Mouse (Mus musculus) limb, embryonic 12.5 days (tissue): ENCODE data around the gene Plscr3. TPM values are rescaled to one million over a fixed set of nuclear protein-coding genes. Genes with fewer than 3 reads are reported as not detected.
"Not testable (repeated sequence)": the region's sequence is repeated elsewhere in the genome, so short reads cannot be mapped to it uniquely, and the experiment has no call there.

Experiments
- ATAC-seq: fragments of 200-750 bp; cut with Nextera tagmentation; 2 replicates; pipeline ENCODE4 v1.8.0; 2017; ENCODE audit warnings: low read depth, moderate TSS enrichment; ENCODE audit not compliant: insufficient number of reproducible peaks, insufficient read depth, low FRiP score, low TSS enrichment
- H3K27ac ChIP-seq: fragments of 300-500 bp; sonication (generic); 2 replicates; pipeline ENCODE4 v1.5.1; 2016; ENCODE audit warnings: mild to moderate bottlenecking, moderate library complexity
- H3K27me3 ChIP-seq: fragments of 300-500 bp; sonication (generic); 2 replicates; pipeline ENCODE4 v1.6.1; 2016; ENCODE audit warnings: mild to moderate bottlenecking, moderate library complexity
- H3K36me3 ChIP-seq: fragments of 300-500 bp; sonication (generic); 2 replicates; pipeline ENCODE4 v1.6.1; 2016; ENCODE audit warnings: mild to moderate bottlenecking, moderate library complexity
- H3K4me1 ChIP-seq: fragments of 300-500 bp; sonication (generic); replicated peaks from 2 replicates; pipeline ENCODE4 v1.6.1; 2016
- H3K4me2 ChIP-seq: fragments of 300-500 bp; sonication (generic); 2 replicates; pipeline ENCODE4 v1.6.1; 2016; ENCODE audit warnings: mild to moderate bottlenecking, moderate library complexity
- H3K4me3 ChIP-seq: fragments of 300-500 bp; sonication (generic); replicated peaks from 2 replicates; pipeline ENCODE4 v1.5.1; 2016; ENCODE audit warnings: mild to moderate bottlenecking
- H3K9ac ChIP-seq: fragments of 300-500 bp; sonication (generic); replicated peaks from 2 replicates; pipeline ENCODE4 v1.6.1; 2016; ENCODE audit warnings: mild to moderate bottlenecking, moderate library complexity
- H3K9me3 ChIP-seq: fragments of 300-500 bp; sonication (generic); 2 replicates; pipeline ENCODE4 v1.6.1; 2016; ENCODE audit warnings: mild to moderate bottlenecking, moderate library complexity
- WGBS: fragments of 180-500 bp; shearing (Covaris S2); methylation state at CpG from one replicate; pipeline ENCODE4 v1.1.7; 2016; 5-methylcytosine and 5-hydroxymethylcytosine counted together
- polyA plus RNA-seq: library from polyadenylated mRNA; unstranded; fragments of >200 nt; fragmentation: Nextera tagmentation; extraction: Ambion mirVana; gene quantifications from 2 replicates; pipeline ENCODE4 v1.2.1, GENCODE M21; 2016

Plscr3 gene
- polyA plus RNA-seq, 1 experiment from 2014 or later, result 111 TPM

DNA sequence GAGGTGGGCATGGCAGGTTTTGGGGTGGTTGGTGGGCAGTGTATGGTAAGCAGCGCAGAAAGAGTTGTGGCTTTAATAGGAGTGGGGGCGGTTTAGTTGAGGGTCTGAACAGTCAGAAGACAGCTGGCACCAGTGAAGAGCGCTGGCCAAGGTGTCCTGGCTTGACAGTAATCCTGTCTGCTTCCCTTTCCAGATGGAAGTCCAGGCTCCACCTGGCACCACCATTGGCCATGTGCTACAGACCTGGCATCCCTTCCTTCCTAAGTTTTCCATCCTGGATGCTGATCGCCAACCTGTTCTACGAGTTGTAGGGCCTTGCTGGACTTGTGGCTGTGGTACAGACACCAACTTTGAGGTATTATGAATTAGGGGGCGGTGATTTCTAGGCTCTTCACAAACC is 1.8 kb downstream of the Plscr3 start:
- Histone ChIP-seq H3K36me3 (peaks cover 49% of the 10 kb centered on the region), H3K27me3 (no peaks in the 10 kb centered on the region), H3K4me3 (peak overlapping the region; percentile 72), H3K4me1 (peaks cover 28% of the 10 kb centered on the region), H3K27ac (no peak overlapping the region), H3K4me2 (peak overlapping the region; percentile 90), H3K9ac (0 out of 2 replicates have a peak overlapping the region, but pooled peaks have one; percentile 81), H3K9me3 (no peaks in the 10 kb centered on the region)
- 95% methylated on average over 6 of the region's 6 CpGs for WGBS
- ATAC-seq, result no peak

DNA sequence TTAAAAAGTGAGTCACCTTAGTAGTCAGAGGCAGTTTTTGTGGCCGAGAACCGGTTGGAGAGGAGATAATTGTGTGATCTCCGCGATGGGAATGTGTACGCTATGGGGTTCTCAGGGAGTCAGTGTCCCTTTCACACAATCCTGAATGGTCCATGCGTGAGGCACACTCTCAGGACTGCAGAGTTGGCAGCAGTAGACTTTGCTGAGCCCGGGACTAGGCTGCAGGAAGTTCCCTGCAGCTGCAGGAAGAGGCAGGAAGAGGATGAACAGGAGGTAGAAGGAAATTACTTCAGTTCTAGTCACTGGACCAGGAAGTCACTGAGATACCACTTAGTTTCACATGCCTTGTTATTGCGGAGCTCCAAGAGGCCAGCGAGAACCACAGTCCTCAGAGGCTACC is 3.0 kb downstream of the Plscr3 start:
- Histone ChIP-seq H3K27me3 (no peaks in the 10 kb centered on the region), H3K27ac (no peak overlapping the region), H3K4me1 (peaks cover 28% of the 10 kb centered on the region), H3K4me2 (no peak overlapping the region), H3K9me3 (no peaks in the 10 kb centered on the region), H3K36me3 (peaks cover 49% of the 10 kb centered on the region), H3K9ac (no peak overlapping the region), H3K4me3 (0 out of 2 replicates have a peak overlapping the region, but pooled peaks have one; percentile 2)
- ATAC-seq, result no peak
- 91% methylated on average over 9 of the region's 9 CpGs for WGBS

DNA sequence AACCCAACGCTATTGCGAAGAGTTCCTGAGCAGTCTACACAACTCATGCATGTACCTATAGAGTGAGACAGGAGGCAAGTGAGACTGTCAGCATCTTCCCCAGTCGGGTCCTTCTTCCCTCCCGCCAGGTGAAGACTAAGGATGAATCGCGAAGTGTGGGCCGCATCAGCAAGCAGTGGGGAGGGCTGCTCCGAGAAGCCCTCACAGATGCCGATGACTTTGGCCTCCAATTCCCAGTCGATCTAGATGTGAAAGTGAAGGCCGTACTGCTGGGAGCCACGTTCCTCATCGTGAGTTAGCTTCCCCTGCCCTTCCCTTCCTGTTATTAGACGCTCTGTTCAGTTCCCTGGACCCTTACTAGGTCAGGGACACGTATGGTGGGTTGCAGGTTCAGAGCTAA is 3.7 kb downstream of the Plscr3 start:
- H3K27me3 ChIP-seq, result no peaks in the 10 kb centered on the region
- no peak for ATAC-seq
- H3K4me2 ChIP-seq, result no peak overlapping the region
- no peak overlapping the region; the same call in 1 of the 2 replicates for H3K9ac ChIP-seq
- H3K4me1 ChIP-seq, result peaks cover 28% of the 10 kb centered on the region
- H3K9me3 ChIP-seq, result no peaks in the 10 kb centered on the region
- 92% methylated on average over 15 of the region's 15 CpGs for WGBS
- no peak overlapping the region for H3K27ac ChIP-seq
- no peak overlapping the region for H3K4me3 ChIP-seq
- peaks cover 49% of the 10 kb centered on the region for H3K36me3 ChIP-seq

DNA sequence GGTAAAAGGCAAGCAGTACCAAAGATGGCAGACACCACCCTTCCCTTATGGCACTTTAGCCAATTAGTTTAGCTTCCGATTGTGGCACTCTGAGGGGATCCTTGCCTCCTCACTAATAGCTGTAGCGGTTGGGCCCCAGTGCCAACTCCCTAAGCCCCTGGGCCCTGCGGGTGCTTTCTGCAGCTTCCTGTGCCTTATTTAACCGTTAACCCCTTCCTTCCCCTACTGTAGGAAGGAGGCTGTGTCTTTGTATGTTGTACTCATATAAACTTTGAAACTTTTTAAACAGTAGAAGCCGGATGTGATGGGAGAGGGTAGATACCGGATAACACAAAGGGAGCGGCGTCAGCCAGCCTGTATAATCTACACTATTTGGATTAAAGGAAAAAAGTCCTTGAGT is 4.6 kb downstream of the Plscr3 start:
- Histone ChIP-seq H3K4me3 (no peak overlapping the region), H3K27ac (no peak overlapping the region), H3K4me1 (peaks cover 26% of the 10 kb centered on the region), H3K4me2 (no peak overlapping the region), H3K36me3 (peaks cover 49% of the 10 kb centered on the region), H3K9ac (no peak overlapping the region), H3K27me3 (no peaks in the 10 kb centered on the region; the same call in 1 of the 2 replicates), H3K9me3 (no peaks in the 10 kb centered on the region)
- WGBS, result 77% methylated on average over 8 of the region's 8 CpGs
- no peak for ATAC-seq

DNA sequence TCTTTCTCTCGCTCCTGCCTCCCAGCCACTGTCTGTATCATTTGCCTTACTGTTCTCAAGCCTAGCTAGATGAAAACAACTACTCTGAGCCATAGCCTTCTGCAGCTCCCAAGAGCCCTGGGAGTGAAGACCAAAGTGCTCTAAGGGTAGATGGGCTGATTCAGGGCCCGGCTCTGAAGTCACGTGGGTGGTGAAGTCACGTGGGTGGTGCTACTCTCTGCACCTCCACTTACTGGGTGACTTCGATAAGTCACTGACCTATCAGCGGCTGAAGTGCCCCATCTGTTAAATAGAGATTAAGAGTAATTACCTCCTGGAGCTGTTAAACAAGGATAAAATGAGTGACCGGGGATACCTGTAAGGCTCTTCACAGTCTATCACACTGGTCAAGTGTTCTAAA is 7.8 kb downstream of the Plscr3 start:
- 60% methylated on average over 7 of the region's 7 CpGs for WGBS
- H3K4me3 ChIP-seq, result no peak overlapping the region
- H3K36me3 ChIP-seq, result peaks cover 36% of the 10 kb centered on the region
- ATAC-seq, result no peak
- no peak overlapping the region for H3K4me2 ChIP-seq
- peak overlapping the region; percentile 41; the same call in 1 of the 2 replicates for H3K27ac ChIP-seq
- H3K9ac ChIP-seq, result no peak overlapping the region
- H3K27me3 ChIP-seq, result peaks cover 25% of the 10 kb centered on the region
- H3K9me3 ChIP-seq, result no peaks in the 10 kb centered on the region
- H3K4me1 ChIP-seq, result peaks cover 14% of the 10 kb centered on the region

DNA sequence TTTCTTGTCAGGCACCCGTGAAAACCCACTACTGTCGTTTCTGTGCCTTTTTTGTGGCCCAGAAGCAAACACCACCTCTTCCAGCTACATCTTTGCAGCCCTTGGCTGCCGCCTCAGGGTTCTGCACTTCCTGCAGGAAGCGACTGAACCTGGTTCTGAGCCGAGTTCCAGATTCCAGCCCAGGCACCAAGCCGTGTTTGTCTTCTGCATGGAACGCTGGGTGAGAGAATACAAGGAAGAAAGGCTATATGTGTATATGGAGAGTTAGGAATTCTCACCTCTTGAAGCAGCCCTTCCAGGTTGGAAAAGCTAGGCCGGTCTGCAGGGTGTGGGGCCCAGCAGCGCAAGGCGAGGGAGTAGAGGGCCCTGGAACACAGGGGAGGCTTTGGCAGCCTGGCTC is 8.5 kb downstream of the Plscr3 start:
- Histone ChIP-seq H3K9me3 (no peaks in the 10 kb centered on the region), H3K27ac (peak overlapping the region; percentile 5; the same call in 1 of the 2 replicates), H3K36me3 (peaks cover 29% of the 10 kb centered on the region), H3K4me2 (no peak overlapping the region), H3K9ac (no peak overlapping the region), H3K4me3 (no peak overlapping the region), H3K4me1 (peaks cover 14% of the 10 kb centered on the region), H3K27me3 (peaks cover 32% of the 10 kb centered on the region)
- ATAC-seq, result no peak
- WGBS, result 81% methylated on average over 10 of the region's 10 CpGs

DNA sequence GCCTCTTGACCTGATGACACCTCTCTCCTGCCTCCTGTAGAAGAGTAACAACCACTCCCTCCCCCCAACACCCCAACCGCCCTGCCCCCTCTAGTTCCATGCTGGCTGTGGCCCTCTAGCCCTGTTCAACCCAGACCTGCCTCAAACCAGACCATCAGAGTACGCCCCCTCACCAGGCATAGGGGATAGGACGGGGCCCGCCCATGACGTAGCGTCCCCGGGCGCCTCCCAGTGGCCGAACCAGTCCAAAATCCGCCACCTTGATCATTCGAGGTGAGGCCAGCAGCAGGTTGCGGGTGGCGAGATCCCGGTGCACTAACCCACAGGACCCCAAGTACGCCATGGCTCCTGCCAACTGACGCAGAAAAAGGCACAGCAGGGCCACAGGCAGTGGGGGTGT is 9.2 kb downstream of the Plscr3 start:
- Histone ChIP-seq H3K4me1 (peaks cover 12% of the 10 kb centered on the region), H3K4me2 (peak overlapping the region; percentile 8; the same call in 1 of the 2 replicates), H3K27ac (no peak overlapping the region), H3K36me3 (peaks cover 22% of the 10 kb centered on the region), H3K9ac (no peak overlapping the region), H3K4me3 (peak overlapping the region; percentile 2; the same call in 1 of the 2 replicates), H3K9me3 (no peaks in the 10 kb centered on the region), H3K27me3 (peaks cover 36% of the 10 kb centered on the region)
- peak; percentile 60; the same call in 1 of the 2 replicates for ATAC-seq
- WGBS, result 17% methylated on average over 16 of the region's 16 CpGs

DNA sequence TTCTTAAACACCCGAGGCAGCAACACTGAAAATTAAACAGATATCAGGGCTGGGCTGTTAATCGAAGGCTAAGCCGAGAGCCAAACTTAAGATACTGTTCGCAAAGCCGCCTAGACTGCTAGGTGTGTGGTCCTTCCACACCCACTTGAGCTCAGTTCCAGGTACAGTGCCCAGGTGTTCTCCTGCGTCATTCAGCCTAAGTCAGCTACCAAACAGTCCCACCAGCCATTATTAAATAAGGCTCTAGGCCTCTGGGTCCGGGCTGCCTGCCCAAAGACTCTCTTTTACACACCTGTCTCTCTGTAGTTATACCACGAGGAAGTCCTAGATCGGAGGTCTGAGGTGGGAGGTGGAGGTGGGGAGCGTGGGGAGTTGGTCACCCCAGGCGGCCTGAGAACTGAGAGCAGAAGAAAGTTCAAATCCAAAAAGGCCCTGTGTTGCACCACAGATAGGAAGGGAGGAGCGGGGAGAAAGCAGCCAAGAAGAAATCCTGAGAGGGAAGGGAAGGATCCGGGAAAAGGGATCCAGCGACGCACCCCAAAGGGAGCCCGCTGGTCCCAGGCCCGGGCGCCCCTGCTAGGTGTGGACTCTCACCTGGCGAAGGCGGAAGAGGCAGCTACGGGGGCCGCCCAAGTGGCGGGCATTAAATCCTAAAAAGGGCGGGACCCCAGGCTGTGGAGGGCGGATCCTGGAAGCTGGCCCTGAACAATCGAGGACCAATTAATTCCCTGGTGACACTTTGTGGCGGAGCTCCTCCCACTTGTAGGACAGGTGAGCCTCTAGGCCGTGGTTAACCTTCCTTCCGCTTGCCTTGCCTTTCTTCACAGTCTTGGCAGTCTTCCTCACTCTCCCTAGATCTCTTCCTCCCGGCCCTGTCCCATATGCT is 12.2 kb downstream of the Plscr3 start, which contains the start of gene Tnk1:
TSS of gene Tnk1 (minus strand) at position 618 of the 886 bp plus-strand sequence.
- 17% methylated on average over 30 of the region's 30 CpGs for WGBS
- H3K4me3 ChIP-seq, result peak within 1 kb of the TSS; percentile 1; the same call in 1 of the 2 replicates
- peak within 1 kb of the TSS; percentile 15 for H3K4me2 ChIP-seq
- H3K9ac ChIP-seq, result no peak within 1 kb of the TSS
- H3K36me3 ChIP-seq, result no peaks in the 10 kb centered on the region
- H3K9me3 ChIP-seq, result no peaks in the 10 kb centered on the region
- H3K4me1 ChIP-seq, result peaks cover 7% of the 10 kb centered on the region
- no peak for ATAC-seq
- H3K27me3 ChIP-seq, result peaks cover 40% of the 10 kb centered on the region
- no peak within 1 kb of the TSS for H3K27ac ChIP-seq

DNA sequence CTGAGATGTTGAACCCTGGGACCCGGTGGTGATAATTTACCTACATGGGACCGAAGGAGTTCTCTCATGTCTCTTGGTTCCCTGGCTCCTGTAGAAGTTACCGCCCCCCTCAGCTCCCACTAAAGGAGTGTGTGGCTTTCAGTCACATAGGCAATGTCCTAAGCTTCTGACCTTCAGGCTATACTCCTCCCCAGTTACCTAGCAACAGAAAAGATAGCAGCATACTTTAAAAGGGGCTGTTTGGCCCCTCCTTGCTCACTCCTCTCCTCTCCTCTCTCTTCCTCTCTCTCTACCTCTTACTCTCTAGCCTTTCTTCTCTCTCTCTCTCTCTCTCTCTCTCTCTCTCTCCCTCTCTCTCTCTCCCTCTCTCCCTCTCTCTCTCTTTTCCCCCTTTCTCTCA is 17.6 kb downstream of the Plscr3 start:
- 81% methylated on average over 3 of the region's 3 CpGs for WGBS

DNA sequence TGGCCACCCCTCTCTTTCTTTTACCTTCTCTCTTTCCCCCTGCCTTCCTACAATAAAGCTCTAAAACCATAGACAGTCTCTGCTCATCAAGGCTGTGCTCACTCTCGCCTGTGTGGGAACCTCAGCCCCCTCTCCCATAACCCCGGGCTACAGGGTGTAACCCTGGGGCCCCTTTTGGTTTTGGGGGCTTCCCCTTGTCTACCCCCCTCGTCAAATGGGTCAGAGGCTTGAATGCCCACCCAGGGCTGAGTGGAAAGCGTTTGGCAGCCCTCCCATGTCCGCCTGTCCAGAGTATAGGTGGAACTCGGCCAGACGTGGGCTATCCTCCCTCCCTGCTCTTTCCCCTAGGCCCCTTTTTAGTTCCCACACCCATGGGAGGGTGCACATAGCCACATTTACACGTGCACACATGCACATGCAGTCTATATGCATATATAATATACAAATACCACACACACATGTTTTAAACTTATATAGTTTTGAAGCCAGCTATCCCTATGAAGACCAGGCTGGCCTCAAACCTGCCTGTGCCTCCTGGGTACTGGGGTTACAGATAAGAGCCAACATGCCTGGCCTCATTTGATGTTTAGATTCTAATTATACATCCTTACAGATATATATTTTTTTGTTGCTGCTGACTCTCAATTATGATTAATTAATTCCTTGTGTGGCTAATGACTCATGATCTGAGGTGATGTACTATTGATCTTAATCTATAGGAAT is 18.1 kb downstream of the Plscr3 start:
- WGBS, result 61% methylated on average over 8 of the region's 8 CpGs
- H3K27ac ChIP-seq, result no peak overlapping the region
- no peak overlapping the region for H3K4me2 ChIP-seq
- no peaks in the 10 kb centered on the region for H3K9me3 ChIP-seq
- no peak overlapping the region for H3K4me3 ChIP-seq
- ATAC-seq, result no peak
- no peaks in the 10 kb centered on the region for H3K36me3 ChIP-seq
- H3K4me1 ChIP-seq, result no peaks in the 10 kb centered on the region
- peaks cover 19% of the 10 kb centered on the region for H3K27me3 ChIP-seq
- H3K9ac ChIP-seq, result no peak overlapping the region

More for the DNA sequence above, 17.6 kb downstream of the Plscr3 start:
- not testable (repeated sequence) for H3K36me3 ChIP-seq, H3K4me3 ChIP-seq, H3K27ac ChIP-seq, ATAC-seq, H3K9me3 ChIP-seq, H3K4me2 ChIP-seq, H3K4me1 ChIP-seq, H3K9ac ChIP-seq
- peaks cover 24% of the 10 kb centered on the region for H3K27me3 ChIP-seq

DNA sequence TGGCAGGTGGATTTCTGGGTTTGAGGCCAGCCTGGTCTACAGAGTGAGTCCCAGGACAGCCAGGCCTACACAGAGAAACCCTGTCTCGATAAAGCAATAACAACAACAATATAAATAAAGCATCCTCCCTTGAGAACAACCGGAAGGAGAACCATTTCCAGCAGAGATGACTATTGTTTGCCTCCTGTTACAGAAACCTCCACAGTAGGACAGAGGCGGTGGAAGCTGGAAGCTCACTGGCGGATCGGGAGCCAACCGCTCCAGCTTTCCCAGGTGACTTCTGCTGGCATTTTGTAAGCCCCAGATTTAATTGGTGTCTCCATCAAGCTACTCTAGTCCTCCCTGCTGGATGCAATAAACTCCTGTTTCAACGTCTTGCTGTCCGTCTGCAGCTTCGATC is 19.4 kb downstream of the Plscr3 start:
- Histone ChIP-seq H3K4me3 (no peak overlapping the region), H3K9ac (no peak overlapping the region), H3K27me3 (peaks cover 11% of the 10 kb centered on the region), H3K4me1 (0 out of 2 replicates have a peak, but pooled peaks cover 4% of the 10 kb centered on the region), H3K36me3 (no peaks in the 10 kb centered on the region), H3K9me3 (no peaks in the 10 kb centered on the region), H3K27ac (no peak overlapping the region), H3K4me2 (no peak overlapping the region)
- 78% methylated on average over 9 of the region's 9 CpGs for WGBS
- ATAC-seq, result no peak
